Mouse (Mus musculus) intestine, postnatal 0 days (tissue): Measurements from ENCODE around the gene Tnfrsf9. TPM values are rescaled to one million over a fixed set of nuclear protein-coding genes. Genes with fewer than 3 reads are reported as not detected.
A peak's percentile ranks its signal among the peaks of the same experiment; 100 is the strongest.

Source experiments
- ATAC-seq: fragments of 200-750 bp; cut with Nextera tagmentation; 2 replicates; pipeline ENCODE4 v1.8.0; 2017; ENCODE audit warnings: mild to moderate bottlenecking, moderate TSS enrichment, moderate library complexity
- H3K27ac ChIP-seq: fragments of 300-500 bp; sonication (generic); 2 replicates; pipeline ENCODE4 v1.5.1; 2014; ENCODE audit warnings: mild to moderate bottlenecking, low read depth, low read length, moderate library complexity
- H3K27me3 ChIP-seq: fragments of 300-500 bp; sonication (generic); replicated peaks from 2 replicates; pipeline ENCODE4 v1.6.1; 2014; ENCODE audit warnings: low read length, mixed read lengths; ENCODE audit not compliant: control insufficient read depth, insufficient read depth
- H3K36me3 ChIP-seq: fragments of 300-500 bp; sonication (generic); 2 replicates; pipeline ENCODE4 v1.6.1; 2014; ENCODE audit warnings: mild to moderate bottlenecking, moderate library complexity; ENCODE audit not compliant: control insufficient read depth, insufficient read depth
- H3K4me1 ChIP-seq: fragments of 300-500 bp; sonication (generic); replicated peaks from 2 replicates; pipeline ENCODE4 v1.6.1; 2014; ENCODE audit warnings: antibody characterized with exemption, low read length, mixed read lengths; ENCODE audit not compliant: control insufficient read depth, insufficient read depth
- H3K4me2 ChIP-seq: fragments of 300-500 bp; sonication (generic); replicated peaks from 2 replicates; pipeline ENCODE4 v1.6.1; 2014; ENCODE audit warnings: low read depth, mild to moderate bottlenecking, moderate library complexity
- H3K4me3 ChIP-seq: fragments of 300-500 bp; sonication (generic); 2 replicates; pipeline ENCODE4 v1.5.1; 2014; ENCODE audit warnings: low read depth, low read length
- H3K9ac ChIP-seq: fragments of 300-500 bp; sonication (generic); 2 replicates; pipeline ENCODE4 v1.6.1; 2014; ENCODE audit warnings: mild to moderate bottlenecking, low read depth, low read length
- H3K9me3 ChIP-seq: fragments of 300-500 bp; sonication (generic); 2 replicates; pipeline ENCODE4 v1.6.1; 2016; ENCODE audit warnings: mixed run types; ENCODE audit not compliant: control insufficient read depth
- CTCF ChIP-seq: sonication (generic); IDR thresholded peaks from 2 replicates; pipeline ENCODE4 v1.5.1; 2016; ENCODE audit warnings: low read depth, mild to moderate bottlenecking, control low read depth, antibody characterized with exemption, moderate library complexity
- WGBS: fragments of 180-500 bp; shearing (Covaris S2); extraction: QIAGEN DNeasy Blood & Tissue Kit; methylation state at CpG from one replicate; pipeline ENCODE4 v1.1.7; 2014; 5-methylcytosine and 5-hydroxymethylcytosine counted together
- polyA plus RNA-seq: library from polyadenylated mRNA; unstranded; fragments of >200 nt; fragmentation: Nextera tagmentation; extraction: Ambion mirVana; gene quantifications from 2 replicates; pipeline ENCODE4 v1.2.1, GENCODE M21; 2015

Gene Tnfrsf9
- polyA plus RNA-seq, 1 experiment from 2014 or later: 0.20 TPM

GRCm38 (mm10) chr4:150978156-150978910 is 64.0 kb downstream of the Tnfrsf9 start:
- TF ChIP-seq CTCF: no peak
- no peaks in the 10 kb centered on the region for H3K36me3 ChIP-seq
- 86% methylated on average over 21 of the region's 21 CpGs for WGBS

GRCm38 (mm10) chr4:150979455-150979854 is 65.1 kb downstream of the Tnfrsf9 start:
- Histone ChIP-seq H3K4me1 (no peaks in the 10 kb centered on the region), H3K9me3 (no peaks in the 10 kb centered on the region), H3K4me2 (no peak overlapping the region), H3K4me3 (no peak overlapping the region), H3K27ac (no peak overlapping the region), H3K36me3 (no peaks in the 10 kb centered on the region), H3K9ac (no peak overlapping the region), H3K27me3 (no peaks in the 10 kb centered on the region)
- WGBS: 78% methylated on average over 9 of the region's 9 CpGs
- ATAC-seq: no peak
- TF ChIP-seq CTCF: no peak

More at GRCm38 (mm10) chr4:150978156-150978910, 64.0 kb downstream of the Tnfrsf9 start:
- Histone ChIP-seq H3K27ac (no peak overlapping the region), H3K4me1 (no peaks in the 10 kb centered on the region), H3K4me3 (no peak overlapping the region), H3K9ac (no peak overlapping the region), H3K27me3 (no peaks in the 10 kb centered on the region), H3K9me3 (no peaks in the 10 kb centered on the region), H3K4me2 (no peak overlapping the region)
- no peak for ATAC-seq

GRCm38 (mm10) chr4:150980153-150980552 is 65.8 kb downstream of the Tnfrsf9 start:
- TF ChIP-seq CTCF: no peak
- H3K4me2 ChIP-seq: no peak overlapping the region
- no peaks in the 10 kb centered on the region for H3K36me3 ChIP-seq
- H3K27ac ChIP-seq: no peak overlapping the region
- H3K4me1 ChIP-seq: no peaks in the 10 kb centered on the region
- no peak overlapping the region for H3K9ac ChIP-seq
- WGBS: 89% methylated on average over 5 of the region's 5 CpGs
- H3K4me3 ChIP-seq: no peak overlapping the region
- H3K27me3 ChIP-seq: no peaks in the 10 kb centered on the region
- H3K9me3 ChIP-seq: no peaks in the 10 kb centered on the region
- ATAC-seq: no peak

DNA sequence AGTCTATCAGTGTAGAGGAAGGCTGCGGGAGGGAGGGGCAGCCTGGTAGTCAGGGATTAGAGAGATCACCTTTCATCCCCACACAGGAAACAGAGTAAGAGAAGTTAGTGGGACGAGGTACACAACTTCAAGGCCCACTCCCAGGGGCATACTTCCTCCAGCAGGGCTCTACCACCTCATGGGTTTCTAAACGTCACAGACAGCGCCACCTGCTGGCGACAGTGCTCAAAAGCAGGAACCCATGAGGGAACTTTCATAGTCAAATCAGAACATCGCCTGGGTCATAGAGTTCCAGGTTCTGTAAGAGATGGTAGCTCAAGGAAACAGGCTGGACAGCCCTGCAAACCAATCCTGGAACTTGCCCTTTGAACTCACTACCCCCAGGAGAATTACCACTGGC is 75.8 kb downstream of the Tnfrsf9 start:
- ATAC-seq: no peak
- WGBS: 52% methylated on average over 6 of the region's 6 CpGs
- H3K27ac ChIP-seq: no peak overlapping the region
- no peak overlapping the region for H3K9ac ChIP-seq
- H3K4me2 ChIP-seq: no peak overlapping the region
- TF ChIP-seq CTCF: peak; percentile 63
- H3K27me3 ChIP-seq: no peaks in the 10 kb centered on the region
- H3K4me3 ChIP-seq: no peak overlapping the region
- no peaks in the 10 kb centered on the region for H3K36me3 ChIP-seq
- no peaks in the 10 kb centered on the region for H3K9me3 ChIP-seq
- H3K4me1 ChIP-seq: no peaks in the 10 kb centered on the region

Other genes starting within 250 kb of the Tnfrsf9 start
- gene Errfi1, start 60.6 kb upstream of the Tnfrsf9 start, polyA plus RNA-seq: 27.2 and 27.7 TPM in 2 replicates
- gene Park7, start 125 bp upstream of the Tnfrsf9 start, polyA plus RNA-seq: 223 and 231 TPM in 2 replicates
- gene Uts2, start 82.5 kb downstream of the Tnfrsf9 start, polyA plus RNA-seq: not detected in 2 replicates
- gene Per3, start 130.1 kb downstream of the Tnfrsf9 start, polyA plus RNA-seq: 2.1 and 3.5 TPM in 2 replicates
- 104 and 109 TPM in 2 replicates for gene Vamp3, start 143.4 kb downstream of the Tnfrsf9 start, polyA plus RNA-seq
- not detected in 2 replicates for gene Gm13090, start 175.0 kb downstream of the Tnfrsf9 start, polyA plus RNA-seq